Mouse (Mus musculus) midbrain, embryonic 16.5 days (tissue): ENCODE results near the gene Usp11. TPM values are rescaled to one million over a fixed set of nuclear protein-coding genes. Genes with fewer than 3 reads are reported as not detected.

Experiments used
- ATAC-seq: fragments of 200-750 bp; cut with Nextera tagmentation; 2 replicates; pipeline ENCODE4 v1.8.0; 2017; ENCODE audit warnings: moderate TSS enrichment
- H3K27ac ChIP-seq: fragments of 300-500 bp; sonication (generic); 2 replicates; pipeline ENCODE4 v1.5.1; 2014; ENCODE audit warnings: mild to moderate bottlenecking, low read length, mixed read lengths
- H3K27me3 ChIP-seq: fragments of 300-500 bp; sonication (generic); 2 replicates; pipeline ENCODE4 v1.6.1; 2014; ENCODE audit warnings: low read depth, low read length, mixed read lengths; ENCODE audit not compliant: control insufficient read depth, insufficient read depth
- H3K36me3 ChIP-seq: fragments of 300-500 bp; sonication (generic); 2 replicates; pipeline ENCODE4 v1.6.1; 2014; ENCODE audit warnings: mild to moderate bottlenecking, low read length, moderate library complexity, mixed read lengths; ENCODE audit not compliant: control insufficient read depth, insufficient read depth
- H3K4me1 ChIP-seq: fragments of 300-500 bp; sonication (generic); 2 replicates; pipeline ENCODE4 v1.6.1; 2014; ENCODE audit warnings: mild to moderate bottlenecking, low read length, mixed read lengths; ENCODE audit not compliant: control insufficient read depth, insufficient read depth
- H3K4me2 ChIP-seq: fragments of 300-500 bp; sonication (generic); 2 replicates; pipeline ENCODE4 v1.6.1; 2014; ENCODE audit warnings: mild to moderate bottlenecking, low read length, mixed read lengths
- H3K4me3 ChIP-seq: fragments of 300-500 bp; sonication (generic); 2 replicates; pipeline ENCODE4 v1.5.1; 2014; ENCODE audit warnings: low read depth, mild to moderate bottlenecking, low read length, moderate library complexity, mixed read lengths
- H3K9ac ChIP-seq: fragments of 300-500 bp; sonication (generic); 2 replicates; pipeline ENCODE4 v1.6.1; 2014; ENCODE audit warnings: low read depth, low read length, mixed read lengths
- H3K9me3 ChIP-seq: fragments of 300-500 bp; sonication (generic); replicated peaks from 2 replicates; pipeline ENCODE4 v1.6.1; 2014; ENCODE audit warnings: mild to moderate bottlenecking, low read length, mixed read lengths; ENCODE audit not compliant: control insufficient read depth, poor library complexity, severe bottlenecking
- WGBS: fragments of 180-500 bp; shearing (Covaris S2); extraction: QIAGEN DNeasy Blood & Tissue Kit; methylation state at CpG from one replicate; pipeline ENCODE4 v1.1.7; 2014; 5-methylcytosine and 5-hydroxymethylcytosine counted together
- polyA plus RNA-seq: library from polyadenylated mRNA; unstranded; fragments of >200 nt; fragmentation: Nextera tagmentation; extraction: Ambion mirVana; gene quantifications from 2 replicates; pipeline ENCODE4 v1.2.1, GENCODE M21; 2015

Gene Usp11
- polyA plus RNA-seq, 1 experiment from 2014 or later, result 109 TPM

DNA sequence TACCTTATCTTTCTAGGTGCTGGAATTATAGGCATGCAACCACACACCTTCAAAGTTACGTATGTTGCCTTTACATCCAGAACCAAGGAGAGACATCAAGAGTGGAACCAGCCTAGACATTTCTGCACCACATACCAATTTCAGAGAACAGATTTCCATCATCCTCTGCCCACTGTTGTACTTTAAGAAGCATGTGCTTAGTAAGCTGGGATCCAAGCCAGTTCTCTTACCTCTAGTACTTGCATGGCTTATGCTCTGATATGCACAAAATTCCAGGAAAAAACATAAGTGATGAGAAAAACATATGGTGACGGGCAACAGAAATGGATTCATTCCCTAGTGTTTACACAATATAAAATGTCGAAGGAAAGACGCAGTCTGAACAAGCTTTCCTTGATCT, 32.8 kb downstream of the Usp11 start:
- no peak overlapping the region for H3K27ac ChIP-seq
- no peaks in the 10 kb centered on the region for H3K36me3 ChIP-seq
- no peaks in the 10 kb centered on the region for H3K9me3 ChIP-seq
- H3K27me3 ChIP-seq, result no peaks in the 10 kb centered on the region
- H3K4me2 ChIP-seq, result no peak overlapping the region
- WGBS, result 95% methylated on average over 4 of the region's 4 CpGs
- H3K9ac ChIP-seq, result no peak overlapping the region
- H3K4me1 ChIP-seq, result no peaks in the 10 kb centered on the region
- ATAC-seq, result no peak
- no peak overlapping the region for H3K4me3 ChIP-seq

DNA sequence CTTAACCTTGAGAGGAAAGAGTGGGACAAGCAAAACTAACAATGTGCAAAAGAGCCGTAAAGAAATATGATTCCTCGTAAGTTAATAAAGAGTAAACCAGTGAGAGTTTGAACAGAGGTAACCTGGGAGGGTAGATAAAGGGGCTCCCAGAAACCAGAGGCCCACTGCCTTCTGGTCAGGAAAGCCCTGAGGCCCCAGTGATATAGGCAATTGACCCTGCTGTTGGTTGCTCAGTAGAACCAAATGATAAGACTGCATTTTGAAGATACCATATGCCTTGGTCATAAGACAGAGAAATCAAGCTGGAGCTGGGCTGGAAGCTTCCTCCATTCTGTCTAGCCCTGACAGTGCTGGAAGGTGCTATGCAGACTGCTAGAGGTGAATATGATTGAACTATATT, 45.1 kb downstream of the Usp11 start:
- H3K9me3 ChIP-seq, result no peaks in the 10 kb centered on the region
- no peaks in the 10 kb centered on the region for H3K27me3 ChIP-seq
- no peaks in the 10 kb centered on the region for H3K4me1 ChIP-seq
- no peak overlapping the region for H3K4me2 ChIP-seq
- H3K9ac ChIP-seq, result no peak overlapping the region
- no peak overlapping the region for H3K27ac ChIP-seq
- no peak for ATAC-seq
- 87% methylated on average over 2 of the region's 2 CpGs for WGBS
- H3K4me3 ChIP-seq, result no peak overlapping the region
- H3K36me3 ChIP-seq, result no peaks in the 10 kb centered on the region

DNA sequence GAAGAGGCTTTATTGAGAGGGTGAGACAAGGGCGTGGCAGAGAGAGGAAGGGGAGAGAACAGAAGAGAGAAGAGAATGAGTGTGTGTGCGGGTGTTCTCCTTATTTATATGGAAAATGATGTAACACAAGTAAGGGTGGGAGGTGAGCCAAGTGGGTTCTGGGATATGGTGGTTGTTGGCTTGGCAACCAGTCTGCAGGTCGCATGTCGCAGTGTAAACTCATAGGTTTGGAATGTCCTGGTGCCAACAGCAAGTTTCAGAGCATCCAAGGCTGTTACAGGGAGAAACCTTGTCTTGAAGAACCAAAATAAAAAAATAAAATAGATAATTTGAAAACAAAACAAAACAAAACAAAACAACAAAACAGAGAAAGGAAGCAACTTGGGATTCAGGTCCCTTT, 57.5 kb downstream of the Usp11 start:
- no peak overlapping the region for H3K4me2 ChIP-seq
- no peak overlapping the region for H3K27ac ChIP-seq
- no peak for ATAC-seq
- H3K4me3 ChIP-seq, result no peak overlapping the region
- H3K9me3 ChIP-seq, result no peaks in the 10 kb centered on the region
- 87% methylated on average over 4 of the region's 4 CpGs for WGBS
- no peaks in the 10 kb centered on the region for H3K4me1 ChIP-seq
- no peaks in the 10 kb centered on the region for H3K27me3 ChIP-seq
- no peaks in the 10 kb centered on the region for H3K36me3 ChIP-seq
- H3K9ac ChIP-seq, result no peak overlapping the region

Other genes with a start within 250 kb of the Usp11 start
- 0.63 and 0.82 TPM in 2 replicates for gene Rgn, start 154.1 kb upstream of the Usp11 start, polyA plus RNA-seq
- 48.2 and 55.3 TPM in 2 replicates for gene Rbm10, start 86.4 kb upstream of the Usp11 start, polyA plus RNA-seq
- gene Ndufb11, start 86.3 kb upstream of the Usp11 start, polyA plus RNA-seq, result 209 TPM in 2 replicates
- gene Uba1, start 45.6 kb upstream of the Usp11 start, polyA plus RNA-seq, result 385 and 404 TPM in 2 replicates
- gene Cdk16, start 16.0 kb upstream of the Usp11 start, polyA plus RNA-seq, result 138 and 148 TPM in 2 replicates
- 379 and 431 TPM in 2 replicates for gene Araf, start 93.9 kb downstream of the Usp11 start, polyA plus RNA-seq
- gene Timp1, start 166.3 kb downstream of the Usp11 start, polyA plus RNA-seq, result 2.0 and 2.2 TPM in 2 replicates
- gene Syn1, start 217.1 kb downstream of the Usp11 start, polyA plus RNA-seq, result 68.8 and 82.0 TPM in 2 replicates
- gene Cfp, start 227.6 kb downstream of the Usp11 start, polyA plus RNA-seq, result 6.3 and 7.0 TPM in 2 replicates
- gene Elk1, start 246.7 kb downstream of the Usp11 start, polyA plus RNA-seq, result 22.9 TPM in 2 replicates